Mouse (Mus musculus) liver, postnatal 0 days (tissue): ENCODE results near the gene Arhgef3.

Source experiments
- CTCF ChIP-seq: sonication (generic); IDR thresholded peaks from 2 replicates; pipeline ENCODE4 v1.5.1; 2016; ENCODE audit warnings: antibody characterized with exemption, low read depth
- EP300 ChIP-seq: IDR thresholded peaks from 2 replicates; pipeline ENCODE4 v1.6.1; 2016; ENCODE audit warnings: antibody characterized with exemption, low read depth, mild to moderate bottlenecking

DNA sequence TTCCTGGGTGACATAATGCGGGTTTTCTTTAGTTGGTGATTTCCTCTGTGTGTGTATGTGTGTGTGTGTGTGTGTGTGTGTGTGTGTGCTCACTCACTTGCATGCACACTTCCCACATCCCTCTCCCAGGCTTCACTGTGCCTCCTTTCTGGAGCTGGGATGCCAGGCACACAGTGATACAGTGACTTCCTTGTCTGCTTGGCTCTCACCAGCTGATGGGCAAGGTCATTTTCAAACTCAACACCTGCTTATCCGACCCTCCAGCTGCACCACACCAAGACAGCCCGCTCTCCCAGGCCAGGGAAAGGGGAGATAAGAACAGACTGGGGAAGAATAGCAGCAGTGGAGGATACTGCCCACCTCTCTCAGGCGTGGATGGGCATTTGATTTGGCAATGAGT lies 52.5 kb downstream of the Arhgef3 start:
- no peak for TF ChIP-seq CTCF
- TF ChIP-seq EP300: no peak
